Mouse (Mus musculus): Measurements from ENCODE around the gene Gtf3c6. TPM values are rescaled to one million over a fixed set of nuclear protein-coding genes. Genes with fewer than 3 reads are reported as not detected.

Gene Gtf3c6
- total RNA-seq, 2 experiments from 2014 or later, result 14.3 to 38.7 TPM

Other genes with a start within 250 kb of the Gtf3c6 start
- not detected in 2 replicates for gene Mfsd4b1, start 232.8 kb downstream of the Gtf3c6 start, total RNA-seq (2015; ENCODE audit: low replicate concordance)
- gene Mfsd4b1, start 232.8 kb downstream of the Gtf3c6 start, total RNA-seq (2017; ENCODE audit: low replicate concordance), result not detected in 2 replicates
- gene Slc16a10, start 115.8 kb downstream of the Gtf3c6 start, total RNA-seq (2015; ENCODE audit: low replicate concordance), result 431 and 444 TPM in 2 replicates
- gene Slc16a10, start 115.8 kb downstream of the Gtf3c6 start, total RNA-seq (2017; ENCODE audit: low replicate concordance), result 329 and 368 TPM in 2 replicates
- 13.0 and 15.5 TPM in 2 replicates for gene Rpf2, start 11.1 kb downstream of the Gtf3c6 start, total RNA-seq (2015; ENCODE audit: low replicate concordance)
- 18.4 and 19.4 TPM in 2 replicates for gene Rpf2, start 11.1 kb downstream of the Gtf3c6 start, total RNA-seq (2017; ENCODE audit: low replicate concordance)
- 80.7 and 121 TPM in 2 replicates for gene Amd1, start 44.1 kb upstream of the Gtf3c6 start, total RNA-seq (2015; ENCODE audit: low replicate concordance)
- gene Amd1, start 44.1 kb upstream of the Gtf3c6 start, total RNA-seq (2017; ENCODE audit: low replicate concordance), result 79.4 and 101 TPM in 2 replicates
- 31.4 and 36.9 TPM in 2 replicates for gene Cdk19, start 81.5 kb upstream of the Gtf3c6 start, total RNA-seq (2015; ENCODE audit: low replicate concordance)
- 30.5 and 34.6 TPM in 2 replicates for gene Cdk19, start 81.5 kb upstream of the Gtf3c6 start, total RNA-seq (2017; ENCODE audit: low replicate concordance)

All from erythroid progenitor cell, adult 5-6 weeks (primary cell).